Mouse (Mus musculus) intestine, embryonic 16.5 days (tissue): ENCODE results near the gene Jarid2. TPM values are rescaled to one million over a fixed set of nuclear protein-coding genes. Genes with fewer than 3 reads are reported as not detected.
"Not testable (repeated sequence)": the region's sequence is repeated elsewhere in the genome, so short reads cannot be mapped to it uniquely, and the experiment has no call there.

Experiments
- ATAC-seq: fragments of 200-750 bp; cut with Nextera tagmentation; 2 replicates; pipeline ENCODE4 v1.8.0; 2017; ENCODE audit warnings: moderate TSS enrichment, moderate library complexity
- H3K27ac ChIP-seq: fragments of 300-500 bp; sonication (generic); 2 replicates; pipeline ENCODE4 v1.5.1; 2014; ENCODE audit warnings: mild to moderate bottlenecking, low read length
- H3K27me3 ChIP-seq: fragments of 300-500 bp; sonication (generic); replicated peaks from 2 replicates; pipeline ENCODE4 v1.6.1; 2014; ENCODE audit warnings: low read length, control low read depth, mixed read lengths; ENCODE audit not compliant: control insufficient read depth, insufficient read depth
- H3K36me3 ChIP-seq: fragments of 300-500 bp; sonication (generic); 2 replicates; pipeline ENCODE4 v1.6.1; 2014; ENCODE audit warnings: low read length, control low read depth; ENCODE audit not compliant: control insufficient read depth, insufficient read depth
- H3K4me1 ChIP-seq: fragments of 300-500 bp; sonication (generic); 2 replicates; pipeline ENCODE4 v1.6.1; 2014; ENCODE audit warnings: low read length, control low read depth, mixed read lengths; ENCODE audit not compliant: control insufficient read depth, insufficient read depth
- H3K4me2 ChIP-seq: fragments of 300-500 bp; sonication (generic); 2 replicates; pipeline ENCODE4 v1.6.1; 2014; ENCODE audit warnings: low read depth, low read length, control low read depth
- H3K4me3 ChIP-seq: fragments of 300-500 bp; sonication (generic); 2 replicates; pipeline ENCODE4 v1.5.1; 2014; ENCODE audit warnings: mild to moderate bottlenecking, low read length
- H3K9ac ChIP-seq: fragments of 300-500 bp; sonication (generic); 2 replicates; pipeline ENCODE4 v1.6.1; 2014; ENCODE audit warnings: low read depth, low read length
- H3K9me3 ChIP-seq: fragments of 300-500 bp; sonication (generic); 2 replicates; pipeline ENCODE4 v1.6.1; 2016; ENCODE audit warnings: low read length, control low read depth; ENCODE audit not compliant: control insufficient read depth
- WGBS: fragments of 180-500 bp; shearing (Covaris S2); extraction: QIAGEN DNeasy Blood & Tissue Kit; methylation state at CpG from one replicate; pipeline ENCODE4 v1.1.7; 2014; 5-methylcytosine and 5-hydroxymethylcytosine counted together
- polyA plus RNA-seq: library from polyadenylated mRNA; unstranded; fragments of >200 nt; fragmentation: Nextera tagmentation; extraction: Ambion mirVana; gene quantifications from 2 replicates; pipeline ENCODE4 v1.2.1, GENCODE M21; 2015

Jarid2 gene
- polyA plus RNA-seq, 1 experiment from 2014 or later, result 19.2 TPM

DNA sequence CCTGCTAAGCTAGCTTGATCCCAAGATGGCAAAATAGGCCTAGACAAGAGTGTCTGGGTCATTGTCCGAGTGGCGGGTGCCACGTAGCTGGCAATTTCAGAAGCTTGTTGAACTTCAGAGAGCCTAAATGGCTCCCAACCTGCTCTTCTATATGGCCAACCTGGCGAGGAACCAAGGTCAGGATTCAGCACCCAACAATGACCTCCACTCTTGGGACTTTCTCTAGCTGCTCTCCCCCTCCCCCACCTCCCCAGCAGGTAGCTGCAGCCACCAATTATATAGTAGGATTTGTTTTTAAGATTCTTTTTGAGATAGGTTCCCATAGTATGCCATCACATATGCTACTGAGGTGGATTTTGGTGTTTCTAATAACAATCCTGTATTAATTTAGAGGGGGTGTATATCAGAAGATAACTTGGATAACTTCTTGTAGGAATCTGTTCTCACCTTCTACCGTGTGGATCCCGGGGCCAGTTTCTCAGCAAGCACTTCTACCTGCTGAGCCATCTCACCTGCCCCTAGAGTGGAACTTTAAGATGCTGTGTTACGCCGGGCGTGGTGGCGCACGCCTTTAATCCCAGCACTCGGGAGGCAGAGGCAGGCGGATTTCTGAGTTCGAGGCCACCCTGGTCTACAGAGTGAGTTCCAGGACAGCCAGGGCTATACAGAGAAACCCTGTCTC lies 20.8 kb upstream of the Jarid2 start:
- H3K27me3 ChIP-seq, result no peaks in the 10 kb centered on the region
- H3K4me2 ChIP-seq, result no peak overlapping the region
- H3K27ac ChIP-seq, result no peak overlapping the region
- 97% methylated on average over 13 of the region's 14 CpGs for WGBS
- no peak for ATAC-seq
- H3K4me1 ChIP-seq, result no peaks in the 10 kb centered on the region
- H3K9ac ChIP-seq, result no peak overlapping the region
- no peak overlapping the region for H3K4me3 ChIP-seq
- H3K9me3 ChIP-seq, result no peaks in the 10 kb centered on the region
- H3K36me3 ChIP-seq, result no peaks in the 10 kb centered on the region

DNA sequence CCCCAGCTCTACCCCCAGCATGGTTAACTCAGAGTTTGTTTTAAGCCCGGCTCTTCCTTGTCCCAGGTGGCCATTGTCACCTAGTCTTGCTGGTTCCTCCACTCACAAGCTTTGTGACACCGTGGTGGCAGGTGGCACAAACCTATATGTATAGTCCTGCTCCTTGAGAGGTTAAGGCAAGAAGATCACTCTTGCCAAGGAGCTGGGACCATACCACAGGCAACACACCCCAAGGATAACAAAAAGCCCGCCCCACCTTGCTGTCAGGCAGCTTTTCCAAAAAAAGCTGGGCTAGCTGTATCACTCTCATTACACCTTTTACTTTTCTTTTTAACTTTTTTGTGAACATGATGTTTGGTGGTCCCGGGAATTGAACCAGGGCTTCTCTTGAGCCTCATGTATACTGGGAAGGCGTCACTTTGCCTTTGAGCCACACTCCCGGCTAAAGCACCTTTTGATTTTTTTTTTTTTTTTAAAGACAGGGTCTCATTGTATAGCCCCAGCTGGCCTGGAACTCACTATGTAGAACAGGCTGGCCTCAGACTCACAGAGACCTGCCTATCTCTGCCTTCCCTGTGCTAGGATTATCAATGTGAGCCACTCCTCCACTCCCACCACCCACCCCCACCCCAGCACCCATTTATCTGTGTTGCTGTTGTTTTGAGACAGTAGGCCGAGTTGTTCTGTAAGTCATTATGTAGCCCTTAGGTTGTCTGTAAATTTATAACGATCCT lies 19.4 kb upstream of the Jarid2 start:
- no peak for ATAC-seq
- H3K4me2 ChIP-seq, result no peak overlapping the region
- H3K27me3 ChIP-seq, result no peaks in the 10 kb centered on the region
- 73% methylated on average over 8 of the region's 8 CpGs for WGBS
- no peaks in the 10 kb centered on the region for H3K36me3 ChIP-seq
- no peak overlapping the region for H3K27ac ChIP-seq
- H3K9ac ChIP-seq, result no peak overlapping the region
- no peaks in the 10 kb centered on the region for H3K4me1 ChIP-seq
- no peak overlapping the region for H3K4me3 ChIP-seq
- no peaks in the 10 kb centered on the region for H3K9me3 ChIP-seq

DNA sequence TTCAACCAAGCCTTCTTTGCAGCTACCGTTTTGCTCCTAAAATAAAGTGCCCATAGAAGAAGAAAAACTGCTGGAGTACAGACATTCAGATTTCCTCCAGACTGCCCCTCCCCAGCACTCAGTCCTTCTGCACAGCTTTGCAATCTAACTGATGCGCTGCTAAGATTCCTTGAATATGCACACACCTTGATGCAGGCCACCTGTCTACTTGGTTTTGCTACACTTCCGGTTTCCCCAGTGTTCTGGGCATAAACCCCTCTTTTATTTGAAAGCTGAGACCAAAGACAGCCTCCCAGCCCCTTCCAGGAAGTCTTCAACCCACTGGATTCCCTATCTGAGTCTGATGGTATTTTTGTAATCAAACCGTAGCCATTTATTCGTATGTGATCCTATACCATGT lies 18.2 kb upstream of the Jarid2 start:
- H3K9ac ChIP-seq, result no peak overlapping the region
- no peak overlapping the region for H3K27ac ChIP-seq
- ATAC-seq, result no peak
- H3K4me1 ChIP-seq, result no peaks in the 10 kb centered on the region
- no peaks in the 10 kb centered on the region for H3K27me3 ChIP-seq
- no peak overlapping the region for H3K4me2 ChIP-seq
- no peaks in the 10 kb centered on the region for H3K9me3 ChIP-seq
- no peak overlapping the region for H3K4me3 ChIP-seq
- WGBS, result 51% methylated on average over 5 of the region's 5 CpGs
- H3K36me3 ChIP-seq, result no peaks in the 10 kb centered on the region

GRCm38 (mm10) chr13:44711882-44712281 lies 17.4 kb upstream of the Jarid2 start:
- Histone ChIP-seq H3K4me3 (no peak overlapping the region), H3K27ac (no peak overlapping the region), H3K9ac (no peak overlapping the region), H3K27me3 (no peaks in the 10 kb centered on the region), H3K36me3 (no peaks in the 10 kb centered on the region), H3K4me2 (no peak overlapping the region), H3K4me1 (no peaks in the 10 kb centered on the region), H3K9me3 (no peaks in the 10 kb centered on the region)
- ATAC-seq, result no peak
- 35% methylated on average over 1 of the region's 1 CpGs for WGBS

GRCm38 (mm10) chr13:44715187-44715885 lies 13.9 kb upstream of the Jarid2 start:
- H3K4me2 ChIP-seq, result no peak overlapping the region
- ATAC-seq, result no peak
- no peak overlapping the region for H3K27ac ChIP-seq
- H3K9ac ChIP-seq, result no peak overlapping the region
- H3K36me3 ChIP-seq, result no peaks in the 10 kb centered on the region
- no peaks in the 10 kb centered on the region for H3K9me3 ChIP-seq
- no peaks in the 10 kb centered on the region for H3K27me3 ChIP-seq
- H3K4me1 ChIP-seq, result no peaks in the 10 kb centered on the region
- H3K4me3 ChIP-seq, result no peak overlapping the region
- 50% methylated on average over 10 of the region's 10 CpGs for WGBS

DNA sequence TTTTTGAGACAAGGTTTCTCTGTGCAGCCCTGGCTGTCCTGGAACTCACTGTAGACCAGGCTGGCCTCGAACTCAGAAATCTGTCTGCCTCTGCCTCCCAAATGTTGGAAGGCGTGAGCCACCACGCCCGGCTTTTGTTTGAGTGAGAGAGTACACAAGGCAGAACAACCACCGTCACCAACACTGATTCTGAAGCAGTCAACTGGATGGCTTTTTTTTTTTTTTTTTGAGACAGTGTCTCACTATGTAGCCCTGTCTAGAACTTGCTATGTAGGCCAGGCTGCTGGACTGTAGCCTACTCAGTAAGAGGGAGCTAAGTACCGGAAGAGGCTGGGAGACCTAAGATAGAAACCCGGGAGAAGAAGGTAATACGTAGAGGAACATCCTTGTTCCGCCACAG lies 11.4 kb upstream of the Jarid2 start:
- Histone ChIP-seq H3K4me3 (no peak overlapping the region), H3K27me3 (no peaks in the 10 kb centered on the region), H3K36me3 (no peaks in the 10 kb centered on the region), H3K4me1 (no peaks in the 10 kb centered on the region), H3K9me3 (no peaks in the 10 kb centered on the region), H3K9ac (no peak overlapping the region), H3K4me2 (no peak overlapping the region), H3K27ac (no peak overlapping the region)
- WGBS, result 98% methylated on average over 9 of the region's 9 CpGs
- ATAC-seq, result no peak

DNA sequence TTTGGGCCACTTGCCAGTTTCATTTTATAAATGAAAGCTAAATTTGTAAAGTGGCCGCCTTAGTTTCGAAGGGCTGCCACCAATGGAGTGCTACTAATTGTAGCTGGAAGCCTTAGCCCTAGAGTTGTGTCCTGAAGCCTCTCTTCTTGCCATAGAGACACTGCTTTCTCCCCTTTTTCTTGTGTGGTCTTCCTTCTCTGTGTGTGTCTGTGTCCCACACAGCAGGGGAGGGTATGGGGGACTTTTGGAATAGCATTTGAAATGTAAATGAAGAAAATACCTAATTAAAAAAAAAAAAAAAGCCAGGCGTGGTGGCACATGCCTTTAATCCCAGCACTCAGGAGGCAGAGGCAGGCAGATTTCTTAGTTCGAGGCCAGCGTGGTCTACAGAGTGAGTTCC lies 10.8 kb upstream of the Jarid2 start:
- not testable (repeated sequence) for H3K4me2 ChIP-seq, ATAC-seq, H3K4me3 ChIP-seq, H3K9me3 ChIP-seq, H3K27me3 ChIP-seq, H3K9ac ChIP-seq, H3K4me1 ChIP-seq, H3K36me3 ChIP-seq, H3K27ac ChIP-seq
- WGBS, result 88% methylated on average over 5 of the region's 5 CpGs

DNA sequence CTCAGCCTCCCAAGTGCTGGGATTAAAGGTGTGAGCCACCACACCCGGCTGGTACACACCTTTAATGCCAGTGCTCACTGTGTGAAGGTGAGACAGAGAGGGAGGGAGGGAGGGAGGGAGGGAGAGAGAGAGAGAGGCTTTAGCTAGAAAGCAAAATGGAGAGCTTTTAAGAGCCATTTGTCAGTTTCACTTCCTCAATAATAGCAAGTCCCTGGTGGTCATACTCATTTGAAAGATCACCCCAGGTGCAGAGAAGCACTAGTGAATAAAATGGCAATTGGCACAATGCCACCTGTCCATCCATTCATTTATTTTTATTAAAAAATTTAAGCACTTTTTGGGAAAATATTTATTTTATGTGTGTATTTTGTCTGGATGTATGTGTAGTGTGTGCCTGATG lies 9.2 kb upstream of the Jarid2 start:
- no peak overlapping the region for H3K27ac ChIP-seq
- no peak overlapping the region for H3K4me3 ChIP-seq
- no peaks in the 10 kb centered on the region for H3K4me1 ChIP-seq
- 71% methylated on average over 1 of the region's 1 CpGs for WGBS
- H3K4me2 ChIP-seq, result no peak overlapping the region
- no peaks in the 10 kb centered on the region for H3K9me3 ChIP-seq
- no peak for ATAC-seq
- no peak overlapping the region for H3K9ac ChIP-seq
- H3K36me3 ChIP-seq, result no peaks in the 10 kb centered on the region
- H3K27me3 ChIP-seq, result no peaks in the 10 kb centered on the region

GRCm38 (mm10) chr13:44721891-44722547 lies 7.3 kb upstream of the Jarid2 start:
- no peak overlapping the region for H3K27ac ChIP-seq

More at GRCm38 (mm10) chr13:44721891-44722547, 7.3 kb upstream of the Jarid2 start:
- no peak for ATAC-seq
- Histone ChIP-seq H3K36me3 (no peaks in the 10 kb centered on the region), H3K4me2 (no peak overlapping the region), H3K4me3 (no peak overlapping the region), H3K27me3 (no peaks in the 10 kb centered on the region), H3K9ac (no peak overlapping the region), H3K9me3 (no peaks in the 10 kb centered on the region), H3K4me1 (no peaks in the 10 kb centered on the region)
- WGBS, result 71% methylated on average over 5 of the region's 5 CpGs
